Mouse (Mus musculus): ENCODE measurements at regions not wholly inside any gene's neighbourhood (a gene's known extent, or its start where the extent isn't known, plus 50 kb on each side); places are given as distances from the start of the nearest gene placed in this dataset.

DNA sequence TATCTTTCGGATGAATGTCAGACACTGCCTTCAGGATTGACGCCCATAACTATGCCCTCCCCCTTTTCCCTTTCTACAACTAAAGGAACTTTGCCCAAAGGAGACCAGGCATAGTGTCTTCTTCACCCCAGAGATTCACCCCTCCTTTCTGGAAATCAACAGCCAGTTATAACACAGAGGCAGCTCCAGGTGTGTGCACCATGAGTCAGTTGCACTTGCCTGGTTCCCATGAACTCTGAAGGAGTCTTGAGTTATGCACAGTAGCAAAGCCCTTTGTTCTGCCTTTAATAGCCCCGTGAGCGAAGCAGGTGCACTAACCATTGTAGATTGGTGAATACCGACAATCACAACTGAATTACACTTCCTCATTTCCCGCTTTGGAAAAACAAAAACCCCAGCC is 94.5 kb upstream of the Paip1 start:
- no peak for TF ChIP-seq CTCF (IDR thresholded peaks at IDR 0.05; ENCODE audit: low read depth)
- no peak for TF ChIP-seq EP300 (optimal IDR thresholded peaks at IDR 0.05)
